Mouse (Mus musculus) intestine, postnatal 0 days (tissue): ENCODE measurements at regions not wholly inside any gene's neighbourhood (a gene's known extent, or its start where the extent isn't known, plus 50 kb on each side); places are given as distances from the start of the nearest gene placed in this dataset.

Experiments
- ATAC-seq: fragments of 200-750 bp; cut with Nextera tagmentation; 2 replicates; pipeline ENCODE4 v1.8.0; 2017; ENCODE audit warnings: mild to moderate bottlenecking, moderate TSS enrichment, moderate library complexity
- H3K27ac ChIP-seq: fragments of 300-500 bp; sonication (generic); 2 replicates; pipeline ENCODE4 v1.5.1; 2014; ENCODE audit warnings: mild to moderate bottlenecking, low read depth, low read length, moderate library complexity
- H3K27me3 ChIP-seq: fragments of 300-500 bp; sonication (generic); replicated peaks from 2 replicates; pipeline ENCODE4 v1.6.1; 2014; ENCODE audit warnings: low read length, mixed read lengths; ENCODE audit not compliant: control insufficient read depth, insufficient read depth
- H3K36me3 ChIP-seq: fragments of 300-500 bp; sonication (generic); 2 replicates; pipeline ENCODE4 v1.6.1; 2014; ENCODE audit warnings: mild to moderate bottlenecking, moderate library complexity; ENCODE audit not compliant: control insufficient read depth, insufficient read depth
- H3K4me1 ChIP-seq: fragments of 300-500 bp; sonication (generic); replicated peaks from 2 replicates; pipeline ENCODE4 v1.6.1; 2014; ENCODE audit warnings: antibody characterized with exemption, low read length, mixed read lengths; ENCODE audit not compliant: control insufficient read depth, insufficient read depth
- H3K4me2 ChIP-seq: fragments of 300-500 bp; sonication (generic); replicated peaks from 2 replicates; pipeline ENCODE4 v1.6.1; 2014; ENCODE audit warnings: low read depth, mild to moderate bottlenecking, moderate library complexity
- H3K4me3 ChIP-seq: fragments of 300-500 bp; sonication (generic); 2 replicates; pipeline ENCODE4 v1.5.1; 2014; ENCODE audit warnings: low read depth, low read length
- H3K9ac ChIP-seq: fragments of 300-500 bp; sonication (generic); 2 replicates; pipeline ENCODE4 v1.6.1; 2014; ENCODE audit warnings: mild to moderate bottlenecking, low read depth, low read length
- H3K9me3 ChIP-seq: fragments of 300-500 bp; sonication (generic); 2 replicates; pipeline ENCODE4 v1.6.1; 2016; ENCODE audit warnings: mixed run types; ENCODE audit not compliant: control insufficient read depth
- CTCF ChIP-seq: sonication (generic); IDR thresholded peaks from 2 replicates; pipeline ENCODE4 v1.5.1; 2016; ENCODE audit warnings: low read depth, mild to moderate bottlenecking, control low read depth, antibody characterized with exemption, moderate library complexity
- WGBS: fragments of 180-500 bp; shearing (Covaris S2); extraction: QIAGEN DNeasy Blood & Tissue Kit; methylation state at CpG from one replicate; pipeline ENCODE4 v1.1.7; 2014; 5-methylcytosine and 5-hydroxymethylcytosine counted together

DNA sequence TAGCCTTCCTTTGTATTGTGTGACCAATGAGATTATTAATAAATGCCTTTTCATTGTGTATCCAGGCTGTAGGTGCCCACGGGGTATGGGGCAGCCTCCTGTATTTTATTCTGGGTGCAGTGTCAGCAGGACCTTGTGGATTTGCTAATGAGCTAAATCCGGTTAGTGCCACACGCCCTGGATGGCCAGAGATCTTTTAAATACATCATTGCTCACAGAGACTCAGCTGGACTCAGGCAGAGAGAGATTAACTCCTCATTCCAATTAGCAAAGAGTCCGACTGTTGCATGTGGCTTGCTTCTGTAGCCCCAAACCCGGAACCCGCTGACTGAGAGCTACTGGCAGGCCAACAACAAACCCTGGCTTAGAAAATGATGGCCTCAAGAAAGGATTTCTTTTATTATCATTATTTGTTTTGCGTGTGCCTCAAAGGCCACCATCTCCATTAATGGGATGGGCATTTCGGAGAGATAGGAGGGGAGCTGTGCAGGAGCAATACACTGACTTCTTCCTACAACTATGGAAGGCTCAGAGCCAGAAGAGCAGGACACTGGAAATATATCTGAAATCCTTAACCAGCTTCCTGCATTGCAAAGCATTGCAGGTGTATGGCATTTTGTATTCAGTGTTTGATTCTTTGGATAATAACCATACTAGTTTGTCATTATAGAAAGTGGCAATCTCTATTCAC, 274.2 kb downstream of the Wdr72 start:
- TF ChIP-seq CTCF, result no peak
- WGBS, result 83% methylated on average over 8 of the region's 8 CpGs

DNA sequence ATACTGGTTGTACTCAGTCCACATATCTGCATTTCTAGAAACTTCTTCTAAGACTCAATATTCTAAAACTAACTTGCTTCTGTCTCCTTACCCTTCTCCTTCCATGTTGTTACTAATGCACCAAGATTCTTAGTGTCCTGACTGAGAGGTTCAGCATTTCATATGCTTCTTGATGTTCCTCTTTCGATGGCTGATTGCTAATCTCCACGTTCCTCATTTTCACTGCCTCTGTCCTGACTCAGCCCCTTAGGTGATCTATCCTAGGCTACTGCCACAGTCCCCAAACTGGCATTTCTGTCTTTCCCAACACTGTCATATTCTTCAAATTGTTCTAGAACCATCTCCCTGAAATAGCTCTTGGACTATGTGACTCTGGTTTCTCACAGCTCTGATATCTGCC, 315.4 kb downstream of the Wdr72 start:
- Histone ChIP-seq H3K4me2 (no peak overlapping the region), H3K9me3 (no peaks in the 10 kb centered on the region), H3K4me1 (no peaks in the 10 kb centered on the region), H3K4me3 (no peak overlapping the region), H3K9ac (no peak overlapping the region), H3K36me3 (no peaks in the 10 kb centered on the region), H3K27ac (no peak overlapping the region), H3K27me3 (no peaks in the 10 kb centered on the region)
- TF ChIP-seq CTCF, result no peak
- no peak for ATAC-seq
- WGBS, result 94% methylated on average over 2 of the region's 2 CpGs

More for the DNA sequence above, 274.2 kb downstream of the Wdr72 start:
- no peak for ATAC-seq
- H3K9ac ChIP-seq, result no peak overlapping the region
- no peak overlapping the region for H3K4me2 ChIP-seq
- H3K36me3 ChIP-seq, result no peaks in the 10 kb centered on the region
- no peaks in the 10 kb centered on the region for H3K27me3 ChIP-seq
- H3K4me3 ChIP-seq, result no peak overlapping the region
- no peak overlapping the region for H3K27ac ChIP-seq
- H3K4me1 ChIP-seq, result no peaks in the 10 kb centered on the region
- no peaks in the 10 kb centered on the region for H3K9me3 ChIP-seq

DNA sequence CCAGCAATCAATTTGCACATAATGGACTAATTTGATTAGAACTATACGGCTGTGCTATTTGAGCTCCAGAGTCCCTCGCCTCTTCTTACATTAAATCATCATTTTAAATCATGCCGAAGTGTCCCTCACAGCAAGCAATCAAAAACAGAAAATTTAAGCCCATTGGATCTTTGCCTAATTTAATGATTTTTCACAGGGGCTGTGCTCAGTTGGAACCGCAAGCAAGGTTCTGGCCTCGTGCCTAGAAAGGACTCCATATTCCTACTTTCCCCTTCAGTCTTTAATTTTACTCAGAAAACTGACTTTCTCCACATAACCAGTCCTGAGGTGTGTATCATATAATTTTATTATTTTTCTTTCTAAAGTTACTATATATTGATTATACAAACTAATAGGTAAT, 339.8 kb downstream of the Wdr72 start:
- Histone ChIP-seq H3K9ac (no peak overlapping the region), H3K4me2 (no peak overlapping the region), H3K27me3 (no peaks in the 10 kb centered on the region), H3K36me3 (no peaks in the 10 kb centered on the region), H3K27ac (no peak overlapping the region), H3K9me3 (no peaks in the 10 kb centered on the region), H3K4me1 (no peaks in the 10 kb centered on the region), H3K4me3 (no peak overlapping the region)
- no peak for TF ChIP-seq CTCF
- no peak for ATAC-seq
- 82% methylated on average over 5 of the region's 5 CpGs for WGBS

DNA sequence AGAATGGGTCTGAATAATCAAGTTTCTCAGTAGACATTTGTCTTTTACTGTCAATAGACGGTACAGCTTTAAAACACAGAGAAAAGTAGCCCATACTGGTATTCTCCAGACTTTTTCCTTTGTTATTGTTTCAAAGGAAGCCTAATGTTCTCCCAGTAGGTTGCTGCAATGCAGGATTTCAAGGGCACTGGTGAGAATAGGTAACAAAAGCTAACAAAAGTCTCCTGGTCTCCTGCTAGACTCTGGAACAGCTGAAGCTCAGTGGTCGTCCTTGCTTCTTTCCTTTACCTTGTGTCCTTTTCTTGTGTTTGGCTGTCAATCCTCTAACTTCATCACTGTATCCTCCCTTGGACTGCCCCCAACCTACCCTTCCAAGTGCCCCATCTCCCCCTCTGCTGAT, 350.9 kb downstream of the Wdr72 start:
- no peaks in the 10 kb centered on the region for H3K9me3 ChIP-seq
- H3K36me3 ChIP-seq, result no peaks in the 10 kb centered on the region
- no peak overlapping the region for H3K27ac ChIP-seq
- no peak overlapping the region for H3K4me3 ChIP-seq
- no peak for ATAC-seq
- no peaks in the 10 kb centered on the region for H3K4me1 ChIP-seq
- H3K9ac ChIP-seq, result no peak overlapping the region
- no peak overlapping the region for H3K4me2 ChIP-seq
- H3K27me3 ChIP-seq, result no peaks in the 10 kb centered on the region
- TF ChIP-seq CTCF, result no peak
- WGBS, result 54% methylated on average over 2 of the region's 2 CpGs

DNA sequence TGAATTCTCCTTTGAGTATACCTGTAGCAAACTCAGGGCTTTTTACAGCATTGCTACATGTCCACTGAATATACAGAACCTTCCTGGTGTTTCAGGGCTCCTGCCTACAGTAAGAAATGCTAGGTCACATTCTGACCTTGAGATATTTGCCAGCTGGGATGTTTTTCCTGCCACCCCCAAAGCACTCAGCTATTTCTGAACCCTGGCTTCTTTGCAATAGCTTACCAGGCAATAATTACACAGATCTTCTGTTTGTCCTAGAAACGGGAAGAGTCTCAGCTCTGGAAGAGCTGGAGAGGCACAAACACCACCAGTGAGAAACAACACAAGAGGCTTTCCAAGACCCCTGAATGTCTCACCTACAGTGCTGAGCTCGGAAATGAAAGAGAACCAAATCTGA, 366.7 kb downstream of the Wdr72 start:
- no peak for TF ChIP-seq CTCF
- Histone ChIP-seq H3K36me3 (no peaks in the 10 kb centered on the region), H3K9ac (no peak overlapping the region), H3K27me3 (no peaks in the 10 kb centered on the region), H3K27ac (no peak overlapping the region), H3K4me1 (no peaks in the 10 kb centered on the region), H3K9me3 (no peaks in the 10 kb centered on the region), H3K4me3 (no peak overlapping the region), H3K4me2 (no peak overlapping the region)
- no peak for ATAC-seq
- 39% methylated on average over 2 of the region's 2 CpGs for WGBS

DNA sequence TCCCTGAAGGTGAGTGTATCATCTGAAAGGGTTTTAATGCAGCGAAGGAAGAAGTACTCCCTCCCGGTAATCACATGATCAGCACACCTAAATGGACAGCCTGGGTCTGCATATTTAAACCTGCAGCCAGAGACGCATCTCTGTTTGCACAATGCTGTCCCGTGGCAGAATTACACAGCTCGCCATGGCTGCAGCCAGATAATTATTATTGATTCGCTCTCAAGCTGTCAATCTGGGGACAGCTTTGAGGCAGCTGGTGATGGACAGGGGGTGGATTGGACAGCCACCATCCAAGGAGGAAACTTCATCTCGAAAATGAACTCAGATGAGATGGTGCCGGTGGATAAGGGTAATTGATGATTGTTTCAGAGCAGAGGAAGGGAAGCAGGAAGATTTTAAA, 369.1 kb downstream of the Wdr72 start:
- no peak for TF ChIP-seq CTCF
- WGBS, result 31% methylated on average over 8 of the region's 8 CpGs

DNA sequence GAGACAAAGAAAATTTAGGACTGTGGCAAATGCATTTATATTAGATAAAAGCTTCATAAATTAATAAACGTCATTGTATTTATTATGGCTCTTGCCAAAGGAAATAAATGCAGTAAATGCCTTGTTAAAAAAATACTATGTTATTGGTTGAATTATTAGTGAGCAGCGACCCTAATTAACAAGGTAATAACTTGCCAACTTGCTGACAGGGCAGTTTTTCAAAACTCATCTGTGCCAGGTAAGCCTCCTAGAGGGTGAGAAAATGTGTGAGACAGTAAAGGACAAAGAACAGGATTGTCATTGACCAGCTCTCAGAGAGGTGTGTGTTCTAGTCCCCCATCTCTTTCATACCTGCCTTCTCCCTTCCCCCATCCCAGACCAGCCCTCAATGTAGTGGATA, 347.8 kb upstream of the Onecut1 start:
- Histone ChIP-seq H3K9me3 (no peaks in the 10 kb centered on the region), H3K4me1 (no peaks in the 10 kb centered on the region), H3K9ac (no peak overlapping the region), H3K4me3 (no peak overlapping the region), H3K36me3 (no peaks in the 10 kb centered on the region), H3K27me3 (no peaks in the 10 kb centered on the region), H3K4me2 (no peak overlapping the region), H3K27ac (no peak overlapping the region)
- 76% methylated on average over 2 of the region's 2 CpGs for WGBS
- no peak for TF ChIP-seq CTCF
- ATAC-seq, result no peak

More for the DNA sequence above, 369.1 kb downstream of the Wdr72 start:
- no peaks in the 10 kb centered on the region for H3K36me3 ChIP-seq
- H3K9me3 ChIP-seq, result no peaks in the 10 kb centered on the region
- H3K9ac ChIP-seq, result no peak overlapping the region
- no peak overlapping the region for H3K27ac ChIP-seq
- no peaks in the 10 kb centered on the region for H3K4me1 ChIP-seq
- ATAC-seq, result no peak
- no peak overlapping the region for H3K4me2 ChIP-seq
- H3K27me3 ChIP-seq, result no peaks in the 10 kb centered on the region
- H3K4me3 ChIP-seq, result no peak overlapping the region
